Mouse (Mus musculus): Measurements from ENCODE around the gene Cbarp.

Gene Cbarp

DNA sequence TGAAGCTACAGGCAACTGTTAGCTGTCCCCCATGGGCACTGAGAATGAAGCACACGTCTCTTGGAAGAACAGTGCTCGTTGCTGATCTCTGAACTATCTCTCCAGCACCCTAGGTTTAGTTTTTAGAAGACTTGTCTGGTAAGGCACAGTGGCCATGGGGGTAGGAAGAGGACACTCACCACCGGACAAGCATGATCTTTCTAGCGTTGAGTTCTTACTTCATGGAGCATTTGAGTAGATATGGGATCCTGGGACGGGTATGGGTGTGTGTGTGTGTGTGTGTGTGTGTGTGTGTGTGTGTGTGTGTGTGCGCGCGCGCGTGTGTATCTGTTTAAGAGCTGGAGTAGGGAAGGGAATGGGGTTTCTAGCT lies at the start of gene Cbarp:
Gene Cbarp, minus strand, starts transcription at position 170 of the 370 bp plus-strand sequence.
- no peak for DNase-seq (ENCODE audit: low spot score)

DNA sequence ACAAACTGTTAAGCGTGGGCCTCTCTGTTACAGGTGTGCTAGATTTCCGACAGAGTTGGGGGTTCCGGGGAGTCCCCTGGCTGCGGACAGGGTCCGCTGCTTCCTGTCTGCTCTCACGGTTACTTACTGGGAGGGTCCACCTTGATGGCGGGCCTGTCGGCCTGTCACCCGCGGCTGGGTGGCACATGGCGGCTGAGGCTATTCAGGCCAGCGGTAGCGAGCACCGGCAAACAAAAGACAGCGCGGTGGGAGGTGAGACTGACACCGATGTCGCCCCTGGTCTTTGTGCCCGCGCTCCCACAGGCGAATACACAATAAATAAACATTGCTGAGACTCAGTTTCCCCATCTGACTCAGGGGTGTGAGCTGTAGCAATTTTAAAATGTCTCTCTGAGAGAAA lies 49.4 kb upstream of the Cbarp start:
- DNase-seq (ENCODE audit: low spot score): no peak

DNA sequence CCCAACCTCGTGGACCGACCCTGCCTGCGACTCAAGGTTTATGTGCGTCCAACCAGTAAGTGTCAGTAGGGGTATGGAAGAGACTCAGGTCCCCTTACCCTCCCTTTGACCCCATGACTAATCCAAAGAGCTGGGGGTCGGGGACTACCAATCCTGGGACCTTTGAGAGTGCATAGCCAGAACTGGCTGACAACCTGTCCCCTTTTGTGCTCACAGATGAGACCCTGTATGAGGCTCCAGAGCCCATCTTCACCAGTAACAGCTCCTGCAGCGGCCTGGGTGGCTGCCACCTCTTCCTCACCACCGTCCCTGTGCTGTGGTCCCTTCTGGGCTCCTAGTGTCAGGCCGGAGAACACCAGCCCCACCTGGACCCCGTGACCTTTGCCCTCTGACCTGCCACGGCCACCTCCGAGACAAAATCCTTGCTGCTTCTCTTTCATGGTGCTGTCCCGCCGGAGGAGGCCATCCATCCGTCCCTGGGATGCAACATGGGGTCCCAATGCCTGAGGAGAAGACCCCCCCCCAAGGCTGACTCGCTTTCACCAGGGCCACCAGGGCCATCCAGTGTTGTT lies 47.9 kb upstream of the Cbarp start:
- DNase-seq (ENCODE audit: low spot score): no peak

- no peak for DNase-seq (ENCODE audit: low spot score)
These were observed 47.1 kb upstream of the Cbarp start for GRCm38 (mm10) chr10:80187739-80188138.

DNA sequence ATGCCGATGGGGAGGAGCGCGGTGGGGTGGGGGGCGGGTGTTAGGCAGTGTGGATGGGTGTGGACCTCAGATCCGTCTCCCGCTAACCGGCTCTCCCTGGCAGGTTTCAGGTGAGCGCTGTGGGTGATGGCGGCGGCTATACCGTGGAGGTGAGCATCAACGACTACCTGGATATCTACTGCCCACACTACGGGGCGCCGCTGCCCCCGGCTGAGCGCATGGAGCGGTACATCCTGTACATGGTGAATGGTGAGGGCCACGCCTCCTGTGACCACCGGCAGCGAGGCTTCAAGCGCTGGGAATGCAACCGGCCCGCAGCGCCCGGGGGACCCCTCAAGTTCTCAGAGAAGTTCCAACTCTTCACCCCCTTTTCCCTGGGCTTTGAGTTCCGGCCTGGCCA lies 46.0 kb upstream of the Cbarp start:
- no peak for DNase-seq (ENCODE audit: low spot score)

DNA sequence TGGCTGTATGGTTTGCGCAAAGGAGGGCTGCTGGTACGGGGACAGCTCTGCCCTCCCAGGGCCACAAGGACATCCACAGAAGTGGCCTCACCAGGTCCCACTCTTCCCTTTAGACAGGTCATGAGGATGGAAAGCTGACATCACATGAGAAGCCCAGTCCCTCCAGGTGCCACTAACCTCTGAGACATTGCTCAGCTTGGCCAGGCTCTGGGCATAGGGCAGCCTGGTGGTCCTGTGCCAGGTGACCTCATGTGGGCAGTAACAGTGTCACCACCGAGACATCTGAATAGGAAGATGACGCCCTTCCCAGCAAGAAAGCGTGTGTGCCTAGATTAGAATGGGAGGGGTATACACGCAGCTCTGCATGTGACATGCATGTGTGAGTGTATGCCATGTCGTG lies 41.9 kb upstream of the Cbarp start:
- no peak for DNase-seq (ENCODE audit: low spot score)

- no peak for DNase-seq (ENCODE audit: low spot score)
These were observed 40.2 kb upstream of the Cbarp start for GRCm38 (mm10) chr10:80180823-80181222.

DNA sequence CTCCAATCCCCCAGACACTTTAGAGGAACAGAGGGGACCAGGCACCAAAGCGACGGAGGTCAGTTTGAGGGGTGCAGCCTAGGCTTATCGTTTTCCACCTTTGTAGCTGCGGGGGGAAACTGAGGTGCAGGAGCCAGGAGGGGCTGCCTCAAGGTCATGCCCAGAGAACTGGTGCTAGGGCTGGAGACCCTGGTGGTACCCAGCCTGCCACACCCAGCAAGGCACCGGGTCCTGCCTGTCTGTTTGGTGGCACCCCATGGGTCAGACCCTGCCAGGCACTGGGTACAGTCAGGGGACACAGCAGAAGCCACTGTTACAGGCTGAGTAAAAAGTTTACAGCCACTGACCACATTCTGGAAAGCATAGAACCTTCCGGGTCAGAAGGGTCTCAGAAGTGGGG lies 39.7 kb upstream of the Cbarp start:
- DNase-seq (ENCODE audit: low spot score): no peak

DNA sequence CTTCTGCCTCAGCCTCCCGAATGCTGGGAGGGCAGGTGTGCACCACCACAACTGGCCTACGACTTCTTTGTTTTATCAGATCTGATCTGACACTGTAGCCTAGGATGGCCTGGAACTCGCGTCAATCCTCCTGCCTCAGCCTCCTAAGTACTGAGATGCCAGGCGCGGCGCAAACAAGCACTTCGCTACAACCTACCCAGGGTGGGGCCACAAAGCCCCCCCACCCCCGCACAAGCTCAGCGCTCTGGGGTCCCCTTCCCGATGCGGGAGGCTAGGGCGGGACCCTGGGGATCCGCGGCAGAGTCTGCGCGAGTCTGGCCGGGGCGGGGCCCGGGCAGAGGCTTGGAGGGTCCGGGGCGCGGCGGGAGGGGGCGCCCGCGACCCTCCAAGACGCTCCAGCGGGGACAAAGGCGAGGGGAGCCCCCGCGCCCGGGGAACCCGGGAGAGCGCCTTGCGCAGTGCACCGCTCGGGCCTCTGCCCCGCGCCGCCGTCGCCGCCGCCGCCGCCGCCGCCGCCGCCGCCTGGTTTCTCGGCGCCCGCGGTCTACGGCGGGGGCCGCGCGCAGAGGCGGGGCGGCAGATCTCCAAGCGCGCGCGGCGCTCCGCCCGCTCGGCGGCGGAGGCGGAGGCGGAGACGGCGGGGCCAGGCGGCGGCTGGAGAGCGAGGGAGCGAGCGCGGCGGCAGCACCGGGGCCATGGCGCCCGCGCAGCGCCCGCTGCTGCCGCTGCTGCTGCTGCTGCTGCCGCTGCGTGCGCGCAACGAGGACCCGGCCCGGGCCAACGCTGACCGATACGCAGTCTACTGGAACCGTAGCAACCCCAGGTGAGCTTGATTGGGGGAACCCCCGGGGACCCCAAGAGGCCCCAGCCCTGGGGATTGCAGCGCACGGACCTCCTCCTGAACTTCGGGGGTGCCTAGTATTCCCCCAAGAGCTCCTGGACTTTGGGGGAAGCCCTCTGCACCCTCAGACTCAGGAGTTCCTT lies 38.7 kb upstream of the Cbarp start, which contains the start of gene Efna2:
Gene Efna2, plus strand, starts transcription at position 415 of the 984 bp plus-strand sequence.
- no peak for DNase-seq (ENCODE audit: low spot score)

DNA sequence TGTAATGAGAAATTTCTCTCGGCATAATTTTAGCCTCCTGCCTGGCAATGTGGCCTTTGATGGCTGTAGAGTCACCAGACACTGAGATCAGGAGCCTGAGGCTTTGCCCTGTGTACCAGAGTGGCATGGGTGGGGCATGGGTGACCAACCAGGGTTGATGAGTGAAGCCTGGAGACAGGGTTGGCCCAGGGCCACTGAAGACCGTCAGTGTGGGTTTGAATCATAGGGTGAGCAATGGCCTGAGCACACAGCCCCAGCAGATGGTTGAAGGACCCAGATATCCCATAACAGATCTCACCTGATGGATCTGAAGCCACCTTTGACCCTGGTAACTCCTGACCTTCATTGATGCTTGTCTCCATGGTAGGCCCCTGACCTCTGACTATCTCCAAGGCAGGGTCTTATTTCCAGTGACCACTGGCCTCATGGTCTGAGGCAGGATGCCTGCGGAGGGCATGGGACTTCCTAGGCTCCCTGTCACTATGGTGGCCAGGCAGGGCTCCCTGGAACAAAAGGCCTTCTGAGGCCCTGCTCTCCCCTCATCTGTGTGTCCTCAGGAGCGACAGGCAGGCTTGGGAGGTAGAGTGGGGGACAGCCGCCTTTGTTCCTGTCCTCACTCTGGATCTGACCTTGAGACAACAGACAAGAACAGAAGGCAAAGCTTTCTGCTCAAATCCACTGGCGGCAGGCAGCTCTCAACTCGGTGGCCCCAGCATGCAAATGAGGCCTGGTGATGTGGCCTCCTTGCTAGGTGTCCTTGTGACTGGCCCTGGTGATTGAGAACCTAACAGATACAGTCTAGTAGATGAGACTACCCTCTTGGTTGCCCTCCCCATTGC lies 37.0 kb upstream of the Cbarp start:
- no peak for DNase-seq (ENCODE audit: low spot score)

GRCm38 (mm10) chr10:80176270-80176834 lies 35.7 kb upstream of the Cbarp start:
- no peak for DNase-seq (ENCODE audit: low spot score)

DNA sequence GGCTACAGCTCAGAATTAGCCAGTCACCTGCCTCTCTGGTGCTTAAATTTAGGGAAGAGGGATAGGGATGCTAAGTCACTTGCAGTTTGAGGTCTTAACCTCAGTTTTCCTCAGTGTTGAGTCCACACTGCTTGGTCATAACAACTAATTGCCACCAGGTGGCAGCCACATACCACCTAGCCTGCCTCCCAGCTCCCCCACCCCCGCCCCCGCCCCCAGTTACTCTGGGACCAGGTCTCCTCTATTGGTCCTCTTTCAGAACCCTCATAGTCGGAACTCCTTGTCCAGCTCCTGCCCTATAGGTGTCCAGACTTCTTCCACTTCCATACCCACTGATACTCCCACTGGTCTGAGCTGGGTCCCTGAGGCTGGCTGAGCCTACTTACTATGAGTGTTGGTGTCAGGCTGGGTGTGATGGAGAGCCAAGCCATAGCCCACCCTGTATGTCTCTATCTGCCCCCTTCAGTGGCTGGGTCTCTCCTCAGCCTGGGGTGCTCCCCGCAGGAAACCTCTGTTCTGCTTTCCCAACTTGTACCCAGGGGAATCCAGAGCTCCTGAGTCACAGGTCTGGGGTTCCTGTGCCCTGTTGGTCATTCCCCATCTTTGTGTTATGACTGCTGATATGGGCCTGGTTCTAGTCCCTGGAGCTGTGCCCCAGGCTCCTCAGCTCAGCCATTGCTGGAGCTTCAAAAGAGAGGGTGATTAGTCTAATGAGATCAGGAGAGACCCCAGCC lies 35.1 kb upstream of the Cbarp start:
- DNase-seq (ENCODE audit: low spot score): no peak

DNA sequence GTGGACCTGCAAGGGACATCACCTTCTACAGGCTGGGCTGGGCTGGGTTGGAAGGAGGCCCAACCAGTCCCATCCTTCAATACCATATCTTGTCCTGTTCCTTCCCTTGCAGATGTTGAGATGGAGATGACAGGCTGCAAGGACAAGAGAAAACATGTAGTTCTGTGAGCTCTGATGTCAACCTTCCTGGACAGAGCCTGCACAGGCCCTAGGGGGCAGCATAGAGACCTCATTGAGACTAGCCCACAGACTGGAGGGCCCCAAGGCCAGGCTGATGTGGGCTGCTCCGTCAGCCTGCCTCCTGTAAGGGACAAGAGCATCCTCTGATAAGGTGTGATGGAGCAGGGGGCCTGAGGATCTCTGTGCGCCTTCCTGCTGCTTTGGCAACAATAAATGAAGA lies 34.1 kb upstream of the Cbarp start:
- DNase-seq (ENCODE audit: low spot score): no peak

DNA sequence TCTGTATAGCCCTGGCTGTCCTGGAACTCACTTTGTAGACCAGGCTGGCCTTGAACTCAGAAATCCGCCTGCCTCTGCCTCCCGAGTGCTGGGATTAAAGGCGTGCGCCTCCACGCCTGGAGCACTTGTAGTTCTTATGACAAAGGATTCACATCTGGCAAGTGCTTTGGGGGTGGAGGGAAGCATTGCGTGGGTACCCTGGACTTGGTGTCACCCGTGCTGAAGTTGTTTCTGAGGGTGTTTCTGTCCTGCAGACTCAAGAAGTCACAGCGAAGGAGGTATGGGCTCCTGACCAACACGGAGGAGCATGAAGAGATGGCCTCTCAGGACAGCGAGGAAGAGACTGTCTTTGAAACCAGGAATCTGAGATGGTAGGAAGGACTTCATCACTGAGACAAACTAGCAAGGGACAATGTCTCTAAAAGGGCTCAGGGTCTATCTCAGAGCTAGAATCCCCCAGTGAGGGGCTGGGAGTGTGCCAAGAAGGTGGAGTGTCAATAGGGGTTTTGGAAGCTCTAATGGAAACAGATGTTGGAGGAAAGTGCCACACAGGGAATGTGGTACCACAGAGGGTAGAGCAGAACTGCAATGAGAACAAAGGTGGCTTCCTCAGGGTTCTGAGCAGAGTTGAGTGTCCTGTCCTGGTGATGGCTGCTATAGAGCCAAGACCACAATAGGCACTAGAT lies 33.5 kb upstream of the Cbarp start:
- DNase-seq (ENCODE audit: low spot score): no peak

- DNase-seq (ENCODE audit: low spot score): no peak
These were observed 32.7 kb upstream of the Cbarp start for GRCm38 (mm10) chr10:80173358-80173757.

DNA sequence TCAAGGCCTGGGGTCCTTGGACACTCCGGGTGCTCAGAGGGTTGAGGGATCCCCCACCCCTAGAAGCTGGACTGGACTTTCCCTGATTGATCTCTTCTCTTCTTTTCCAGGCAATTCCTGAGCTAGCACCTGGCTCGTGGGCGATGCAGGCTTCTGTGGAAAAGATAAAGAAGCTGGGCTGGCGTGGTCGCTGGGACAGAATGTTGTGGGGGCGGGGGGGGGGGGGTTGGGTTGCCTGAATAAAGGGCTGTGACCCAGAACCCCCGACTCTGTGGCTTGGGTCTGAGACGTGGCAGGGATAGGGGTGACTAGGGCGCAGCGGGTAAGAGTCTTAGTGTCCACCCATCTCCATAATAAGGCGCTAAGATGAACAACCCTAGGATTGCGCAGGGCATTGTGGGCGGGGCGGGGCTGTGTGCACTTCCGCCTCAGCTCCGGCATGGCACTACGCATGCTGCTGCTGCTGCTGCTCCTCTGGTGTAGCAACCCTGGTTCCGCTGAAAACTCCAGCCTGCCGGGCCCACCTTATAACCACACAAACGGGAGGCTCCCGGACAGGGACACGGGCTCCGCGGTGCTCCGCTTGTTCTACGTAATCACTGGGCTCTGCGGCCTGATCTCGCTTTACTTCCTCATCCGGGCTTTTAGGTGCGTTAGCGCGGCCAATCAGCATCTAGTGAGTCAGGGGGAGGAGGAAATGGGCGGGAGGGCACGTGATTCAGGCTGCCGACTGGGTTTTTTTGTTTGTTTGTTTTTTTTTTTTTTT lies 32.1 kb upstream of the Cbarp start, which contains the start of gene 1600002K03Rik:
Gene 1600002K03Rik, plus strand, starts transcription at position 418 of the 766 bp plus-strand sequence.
- DNase-seq (ENCODE audit: low spot score): peak; percentile 55

DNA sequence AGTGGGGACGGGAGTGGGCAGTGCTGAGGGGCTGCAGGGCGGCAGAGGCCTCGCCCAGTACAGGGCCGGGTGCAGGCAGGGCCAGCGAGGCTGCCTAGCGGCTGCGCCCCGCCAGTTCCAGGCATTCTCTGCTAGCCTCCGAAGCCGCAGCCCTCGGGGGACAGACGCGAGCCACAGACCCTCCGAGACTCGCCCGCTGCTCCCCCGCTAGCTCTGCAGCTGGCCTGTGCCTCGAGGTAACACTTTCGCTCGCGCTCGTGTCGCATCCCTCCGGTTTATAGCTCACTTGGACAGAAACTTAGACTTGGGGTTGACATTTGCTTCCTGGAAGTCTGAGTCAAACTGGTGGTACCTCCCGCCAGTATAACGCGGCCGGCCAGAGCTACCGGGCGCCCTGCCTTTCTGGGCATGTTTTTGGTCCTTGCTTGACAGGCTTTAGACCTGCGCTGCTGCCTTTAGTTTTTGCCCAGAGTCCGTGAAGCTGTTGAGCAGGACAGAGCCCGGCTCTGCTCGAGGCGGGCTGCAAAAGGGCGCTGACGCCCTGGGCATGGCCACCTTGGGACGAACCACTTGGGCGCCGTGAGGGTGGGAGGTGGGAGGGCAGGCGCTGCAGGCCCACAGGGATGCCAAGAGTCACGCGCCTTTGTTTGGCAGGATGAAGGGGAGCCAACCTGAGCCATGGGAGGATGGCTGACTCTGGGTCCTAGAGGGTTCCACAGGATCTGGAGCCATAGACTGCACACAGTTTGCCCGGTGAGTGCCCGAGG lies 31.3 kb upstream of the Cbarp start:
- no peak for DNase-seq (ENCODE audit: low spot score)

DNA sequence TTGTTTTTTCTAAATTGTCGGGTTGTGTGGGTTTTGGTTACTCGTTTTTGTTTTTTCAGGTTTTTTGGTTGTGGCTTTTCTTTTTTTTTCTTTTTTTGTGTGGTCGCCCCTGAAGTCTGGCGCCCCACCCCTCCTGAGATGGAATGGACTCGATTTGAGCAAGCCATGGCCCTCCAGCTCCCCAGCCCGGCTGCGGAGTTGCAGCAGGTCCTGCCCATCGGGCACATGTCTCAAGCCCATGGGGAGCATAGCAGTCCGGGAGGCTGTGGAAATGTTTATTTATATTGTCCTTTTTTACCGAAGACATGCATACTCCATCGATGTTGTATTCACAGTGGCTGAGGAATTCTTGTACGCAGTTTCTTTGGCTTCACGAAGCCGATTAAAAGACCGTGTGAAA lies 30.6 kb upstream of the Cbarp start:
- DNase-seq (ENCODE audit: low spot score): no peak

- no peak for DNase-seq (ENCODE audit: low spot score)
These were observed 30.0 kb upstream of the Cbarp start for GRCm38 (mm10) chr10:80170601-80171021.

Measured in urinary bladder, postnatal 10 days (tissue).